Mouse (Mus musculus) B cell, adult 62 days (primary cell): ENCODE measurements around the gene Arl6ip6. TPM values are rescaled to one million over a fixed set of nuclear protein-coding genes. Genes with fewer than 3 reads are reported as not detected.

Experiments used
- total RNA-seq: library from RNA; stranded (reverse); gene quantifications from 4 replicates; pipeline ENCODE4 v1.2.4, GENCODE M21; 2023

Gene Arl6ip6
- total RNA-seq: 18.5 to 33.8 TPM (median 23.6 TPM) in 4 replicates

GRCm38 (mm10) chr2:53191523-53192220 is at the start of gene Arl6ip6:
Arl6ip6 (plus strand) TSS chr2:53191726.

GRCm38 (mm10) chr2:53190684-53191511 is 628 bp upstream of the Arl6ip6 start, which contains the start of gene Prpf40a:
Prpf40a (minus strand) TSS chr2:53191284.

Other genes with a start within 250 kb of the Arl6ip6 start
- gene Prpf40a, start 442 bp upstream of the Arl6ip6 start, total RNA-seq: 75.0 to 89.9 TPM (median 80.8 TPM) in 4 replicates